Mouse (Mus musculus): Measurements from ENCODE around the gene Pcnp. TPM values are rescaled to one million over a fixed set of nuclear protein-coding genes. Genes with fewer than 3 reads are reported as not detected.

The Pcnp gene
- total and polyA plus RNA-seq, 3 experiments: 67.4 to 177 (median 154) TPM

DNA sequence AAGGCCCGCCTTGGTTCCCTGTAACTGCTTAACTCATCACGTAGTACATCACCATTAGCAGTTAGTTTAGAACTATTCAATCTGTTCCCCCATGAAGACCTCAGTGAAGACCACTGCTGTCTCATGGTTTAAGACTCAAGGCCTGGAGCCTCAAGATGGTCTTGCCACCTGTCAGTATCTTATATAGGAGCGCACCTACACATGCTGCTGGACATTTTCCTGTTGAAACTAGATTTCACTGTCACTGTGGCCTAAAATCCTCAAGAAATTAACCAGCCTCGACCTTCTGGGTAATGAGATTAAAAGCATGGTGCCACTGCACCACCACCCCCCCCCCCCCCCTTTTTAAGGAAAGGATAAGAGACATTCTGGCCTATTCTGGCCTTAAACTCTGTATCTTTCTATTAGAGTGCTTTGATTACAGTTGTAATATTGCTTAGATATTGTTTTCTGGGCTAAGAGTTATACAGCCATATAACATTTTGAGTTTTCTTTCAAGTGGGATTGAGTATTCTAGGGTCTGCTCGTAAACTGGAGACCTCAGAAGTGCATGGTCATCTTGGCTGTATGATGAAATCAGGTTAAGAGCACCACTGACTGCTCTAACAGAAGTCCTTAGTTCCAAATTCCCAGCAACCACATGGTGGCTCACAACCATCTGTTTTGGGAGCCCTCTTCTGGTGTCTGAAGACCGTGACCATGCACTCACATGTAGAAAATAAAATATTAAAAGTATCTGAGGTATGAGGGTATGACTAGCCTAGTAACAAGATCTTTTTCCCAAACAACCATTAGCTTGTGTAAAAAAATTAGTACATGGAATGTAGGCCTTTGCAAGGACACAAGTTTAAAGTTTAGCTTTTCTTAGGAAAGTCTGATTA lies 57.6 kb downstream of the Pcnp start:
- H3K9me3 ChIP-seq (replicated peaks; ENCODE audit: low read length): no peaks in the 10 kb centered on the region
- dilution Hi-C loops (cut with MboI; ENCODE audit: extremely low pct_ligation_motif_present, extremely low pct_unique_long_range_greater_than_20kb, low sequenced_read_pairs) (no loop called here), in situ Hi-C loops (cut with MboI; ENCODE audit: low pct_ligation_motif_present, low pct_unique_long_range_greater_than_20kb, low sequenced_read_pairs) (loop anchor here (10.0 kb wide), 1 partner anchor 93 kb away; no protein-coding TSS in a partner anchor)
- TF ChIP-seq ZC3H11A (IDR thresholded peaks at IDR 0.05; ENCODE audit: low read depth, low read length) (no peak), MAX (IDR thresholded peaks at IDR 0.05; ENCODE audit: low read length) (peak; percentile 36; the same call in 1 of the 2 replicates), USF2 (conservative IDR thresholded peaks at IDR 0.05; ENCODE audit: low read depth, low read length) (no peak), CTCF (conservative IDR thresholded peaks at IDR 0.05 in 1 of 2, IDR thresholded peaks at IDR 0.05 in 1 of 2; ENCODE audit: low read depth in 2 of 2, low read length in 2 of 2) (peak in 1 of 2 experiments; percentile 48; a peak in 2 of 4 replicates), PAX5 (IDR thresholded peaks at IDR 0.05; ENCODE audit: low read length) (no peak), POLR2A (IDR thresholded peaks at IDR 0.05; ENCODE audit: low read depth, low read length) (peak; percentile 8; the same call in 1 of the 2 replicates), E2F4 (IDR thresholded peaks at IDR 0.05; ENCODE audit: insufficient replicate concordance, low read depth, low read length) (0 out of 2 replicates have a peak, but pooled peaks have one; percentile 19), CHD1 (IDR thresholded peaks at IDR 0.05; ENCODE audit: low read depth, low read length) (0 out of 2 replicates have a peak, but pooled peaks have one; percentile 67), ELF1 (IDR thresholded peaks at IDR 0.05; ENCODE audit: low read depth, low read length) (no peak), TCF12 (IDR thresholded peaks at IDR 0.05; ENCODE audit: low read depth, low read length) (no peak), MYC (IDR thresholded peaks at IDR 0.05; ENCODE audit: low read depth, low read length) (peak; percentile 93), SIN3A (IDR thresholded peaks at IDR 0.05; ENCODE audit: low read length) (peak; percentile 68; the same call in 1 of the 2 replicates), ZMIZ1 (IDR thresholded peaks at IDR 0.05; ENCODE audit: low read depth, low read length) (peak; percentile 38; the same call in 1 of the 2 replicates), SMC3 (IDR thresholded peaks at IDR 0.05; ENCODE audit: low read depth, low read length) (no peak), POLR2AphosphoS2 (IDR thresholded peaks at IDR 0.05; ENCODE audit: low read depth, low read length) (peak; percentile 87), ZKSCAN1 (IDR thresholded peaks at IDR 0.05; ENCODE audit: borderline replicate concordance, low read depth, low read length) (no peak), TBP (conservative IDR thresholded peaks at IDR 0.05; ENCODE audit: low read depth, low read length) (no peak), MAFK (IDR thresholded peaks at IDR 0.05; ENCODE audit: insufficient replicate concordance, low read length) (no peak)
- peaks cover 3 to 57% of the 10 kb centered on the region in 2 experiments for H3K4me1 ChIP-seq (ENCODE audit: control insufficient read depth in 1 of 2, insufficient read depth in 2 of 2)
- H3K4me2 ChIP-seq (ENCODE audit: insufficient read depth, low read depth, poor library complexity, severe bottlenecking): peak overlapping the region; percentile 53
- no peaks in the 10 kb centered on the region for H3K27me3 ChIP-seq (replicated peaks)
- peak overlapping the region; percentile 77 for H3K27ac ChIP-seq (ENCODE audit: insufficient read depth, low read depth)
- H3K36me3 ChIP-seq (replicated peaks in 1 of 2; ENCODE audit: control insufficient read depth in 1 of 2, insufficient read depth in 1 of 2, low read length in 1 of 2): peaks cover 30 to 61% of the 10 kb centered on the region in 2 experiments
- H3K79me2 ChIP-seq (replicated peaks; ENCODE audit: control insufficient read depth, extremely low read depth, insufficient read depth, poor library complexity, severe bottlenecking): peaks cover 84% of the 10 kb centered on the region
- no peak overlapping the region for H3K4me3 ChIP-seq (replicated peaks in 1 of 3; ENCODE audit: low read depth in 2 of 3, low read length in 2 of 3, poor library complexity in 1 of 3)
- DNase-seq (ENCODE audit: extremely low read depth): peak; percentile 58
- peak overlapping the region; percentile 40 for H3K9ac ChIP-seq (ENCODE audit: insufficient read depth, low read depth)

DNA sequence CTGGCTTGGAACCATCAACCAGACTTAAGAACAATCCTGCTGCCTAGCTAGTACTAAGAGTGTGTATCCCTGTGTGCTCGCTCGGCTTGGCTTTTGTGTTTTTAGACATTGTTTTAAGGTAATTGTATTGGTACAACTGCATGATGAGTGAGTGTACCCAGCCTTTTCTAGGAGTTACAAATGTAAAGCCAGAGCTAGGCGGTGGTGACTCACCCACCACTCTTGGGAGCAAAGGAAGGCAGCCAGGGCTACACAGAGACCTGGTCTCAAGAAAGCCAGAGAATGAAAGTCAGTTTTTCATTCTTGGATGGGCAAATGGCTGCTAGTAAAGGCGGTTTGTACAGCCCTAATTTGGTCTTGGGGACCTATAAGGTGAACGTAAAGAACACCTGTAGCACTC lies 59.1 kb downstream of the Pcnp start:
- dilution Hi-C loops (cut with MboI; ENCODE audit: extremely low pct_ligation_motif_present, extremely low pct_unique_long_range_greater_than_20kb, low sequenced_read_pairs) (no loop called here), in situ Hi-C loops (cut with MboI; ENCODE audit: low pct_ligation_motif_present, low pct_unique_long_range_greater_than_20kb, low sequenced_read_pairs) (loop anchor here (10.0 kb wide), 1 partner anchor 94 kb away; no protein-coding TSS in a partner anchor)
- Histone ChIP-seq H3K4me2 (ENCODE audit: insufficient read depth, low read depth, poor library complexity, severe bottlenecking) (no peak overlapping the region), H3K79me2 (replicated peaks; ENCODE audit: control insufficient read depth, extremely low read depth, insufficient read depth, poor library complexity, severe bottlenecking) (peaks cover 79% of the 10 kb centered on the region), H3K27ac (ENCODE audit: insufficient read depth, low read depth) (no peak overlapping the region), H3K9ac (ENCODE audit: insufficient read depth, low read depth) (peak overlapping the region; percentile 1), H3K27me3 (replicated peaks) (no peaks in the 10 kb centered on the region), H3K4me3 (replicated peaks in 1 of 3; ENCODE audit: low read depth in 2 of 3, low read length in 2 of 3, poor library complexity in 1 of 3) (no peak overlapping the region), H3K36me3 (replicated peaks in 1 of 2; ENCODE audit: control insufficient read depth in 1 of 2, insufficient read depth in 1 of 2, low read length in 1 of 2) (peaks cover 30 to 51% of the 10 kb centered on the region in 2 experiments), H3K4me1 (ENCODE audit: control insufficient read depth in 1 of 2, insufficient read depth in 2 of 2) (peaks cover 3 to 45% of the 10 kb centered on the region in 2 experiments; a peak in 3 of 4 replicates), H3K9me3 (replicated peaks; ENCODE audit: low read length) (no peaks in the 10 kb centered on the region)
- DNase-seq (ENCODE audit: extremely low read depth): no peak
- no peak for TF ChIP-seq MAZ (IDR thresholded peaks at IDR 0.05; ENCODE audit: low read depth, low read length)
- no peak for TF ChIP-seq KAT2A (IDR thresholded peaks at IDR 0.05; ENCODE audit: insufficient replicate concordance, low read length)
- no peak for TF ChIP-seq MAFK (IDR thresholded peaks at IDR 0.05; ENCODE audit: insufficient replicate concordance, low read length)
- no peak for TF ChIP-seq JUND (conservative IDR thresholded peaks at IDR 0.05; ENCODE audit: low read depth, low read length)
- no peak for TF ChIP-seq ZKSCAN1 (IDR thresholded peaks at IDR 0.05; ENCODE audit: borderline replicate concordance, low read depth, low read length)
- no peak for TF ChIP-seq SMC3 (IDR thresholded peaks at IDR 0.05; ENCODE audit: low read depth, low read length)
- no peak for TF ChIP-seq RCOR1 (conservative IDR thresholded peaks at IDR 0.05; ENCODE audit: low read depth, low read length)
- TF ChIP-seq CHD2 (IDR thresholded peaks at IDR 0.05; ENCODE audit: low read length): no peak
- no peak for TF ChIP-seq NRF1 (IDR thresholded peaks at IDR 0.05; ENCODE audit: low read depth, low read length)
- TF ChIP-seq ETS1 (conservative IDR thresholded peaks at IDR 0.05; ENCODE audit: low read depth, low read length): no peak
- TF ChIP-seq USF2 (conservative IDR thresholded peaks at IDR 0.05; ENCODE audit: low read depth, low read length): no peak
- no peak for TF ChIP-seq ZC3H11A (IDR thresholded peaks at IDR 0.05; ENCODE audit: low read depth, low read length)
- TF ChIP-seq TCF12 (IDR thresholded peaks at IDR 0.05; ENCODE audit: low read depth, low read length): no peak
- no peak for TF ChIP-seq MYC (IDR thresholded peaks at IDR 0.05; ENCODE audit: low read depth, low read length)
- no peak for TF ChIP-seq MEF2A (IDR thresholded peaks at IDR 0.05; ENCODE audit: borderline replicate concordance, low read depth, low read length)
- TF ChIP-seq MAX (IDR thresholded peaks at IDR 0.05; ENCODE audit: low read length): no peak
- no peak for TF ChIP-seq PAX5 (IDR thresholded peaks at IDR 0.05; ENCODE audit: low read length)
- no peak for TF ChIP-seq TBP (conservative IDR thresholded peaks at IDR 0.05; ENCODE audit: low read depth, low read length)
- TF ChIP-seq SIN3A (IDR thresholded peaks at IDR 0.05; ENCODE audit: low read length): no peak
